ENCODE assay signal across 9 mouse cellular contexts in the genomic region with DNA sequence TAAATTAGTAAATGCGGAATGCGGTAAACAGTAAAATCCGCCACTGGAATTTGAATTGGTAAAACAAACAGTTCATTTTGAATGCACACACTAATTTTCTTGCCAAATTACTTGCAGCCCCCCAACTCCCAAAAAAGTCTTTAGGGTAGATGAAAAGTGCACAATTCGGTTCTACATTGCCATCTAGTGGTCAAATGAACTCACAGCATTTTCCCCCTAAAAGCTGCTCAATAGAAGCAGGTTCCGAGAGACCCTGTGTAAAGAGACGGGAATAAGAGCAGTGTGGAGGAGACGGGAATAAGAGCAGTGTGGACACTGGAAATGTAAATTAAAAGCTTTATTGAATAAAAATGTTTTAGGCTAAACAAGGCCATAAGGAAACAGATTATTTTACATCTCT. TPM values are rescaled to one million over a fixed set of nuclear protein-coding genes. Genes with fewer than 3 reads are reported as not detected.
A peak's percentile ranks its signal among the peaks of the same experiment; 100 is the strongest.
DNase-seq lines count a peak whose midpoint lies in the region; ATAC-seq and TF ChIP-seq lines count a peak whose summit lies in the region.
"Had no signal": no experiment of that assay in that cellular context is flagged by ENCODE, and none has a peak within 500 bp of the region (broad histone marks: within the 10 kb centered on the region; RNA-seq: fewer than 3 reads in every experiment).

No protein-coding gene starts in this region.

- no peak overlapping the region for H3K27ac ChIP-seq in lung, embryonic 14.5 days (ENCODE audit: low read depth)
- no peak overlapping the region for H3K27ac ChIP-seq in liver, embryonic 12.5 days
- H3K27ac ChIP-seq: lung, embryonic 15.5 days had no signal

- no peak for ATAC-seq in lung, embryonic 14.5 days (ENCODE audit: insufficient read depth)
- ATAC-seq in liver, embryonic 12.5 days: no peak

- H3K4me3 ChIP-seq in lung, embryonic 14.5 days (ENCODE audit: low read depth, low read length): no peak overlapping the region
- H3K4me3 ChIP-seq in lung, adult 2 months (replicated peaks; ENCODE audit: extremely low read depth, low read depth, low read length): no peak overlapping the region
- no peak overlapping the region for H3K4me3 ChIP-seq in liver, embryonic 12.5 days
- H3K4me3 ChIP-seq: lung, embryonic 15.5 days had no signal

- no peak for TF ChIP-seq POLR2A in lung, adult 2 months (IDR thresholded peaks at IDR 0.05; ENCODE audit: borderline replicate concordance, extremely low read depth, low read depth, low read length)

- DNase-seq in gastrocnemius, adult 18-20 months (ENCODE audit: low spot score): peak; percentile 39
- DNase-seq in gastrocnemius, postnatal 25 days: no peak
- DNase-seq in lung, embryonic 14.5 days: peak; percentile 89
- no peak for DNase-seq in lung, adult 2 months
- peak; percentile 20 for DNase-seq in c-Kit-negative CD71-positive TER-119-positive erythroid progenitor cells, embryonic 14.5 days (ENCODE audit: low read depth, low spot score)
- peak; percentile 61 for DNase-seq in lung, postnatal 36 days
- DNase-seq in gastrocnemius, postnatal 36 days: no peak

- H3K36me3 ChIP-seq in lung, embryonic 14.5 days (ENCODE audit: insufficient read depth): peaks cover 32% of the 10 kb centered on the region
- H3K36me3 ChIP-seq in liver, embryonic 12.5 days: peaks cover 16% of the 10 kb centered on the region; the same call in 1 of the 2 replicates

- H3K27me3 ChIP-seq in lung, embryonic 14.5 days (ENCODE audit: insufficient read depth, low read length): no peaks in the 10 kb centered on the region
- H3K27me3 ChIP-seq in liver, embryonic 12.5 days (replicated peaks): no peaks in the 10 kb centered on the region
- H3K27me3 ChIP-seq: lung, embryonic 15.5 days had no signal

- intact Hi-C loops in gastrocnemius, postnatal 36 days (cut with DNase I): loop anchor here (1.0 to 10.0 kb wide), 2 partner anchors 63 to 183 kb away; a partner anchor contains a TSS

- peak; percentile 81 for TF ChIP-seq CTCF in lung, embryonic 14.5 days (IDR thresholded peaks at IDR 0.05; ENCODE audit: low read depth)
- TF ChIP-seq CTCF in lung, adult 2 months (IDR thresholded peaks at IDR 0.05; ENCODE audit: insufficient read depth, low read length): no peak

- H3K4me2 ChIP-seq in lung, embryonic 14.5 days: no peak overlapping the region
- H3K4me2 ChIP-seq in liver, embryonic 12.5 days: no peak overlapping the region
- H3K4me2 ChIP-seq: lung, embryonic 15.5 days had no signal

- H3K4me1 ChIP-seq in lung, embryonic 14.5 days (ENCODE audit: insufficient read depth): no peaks in the 10 kb centered on the region
- H3K4me1 ChIP-seq in lung, adult 2 months (ENCODE audit: control insufficient read depth, insufficient read depth, low read length): no peaks in the 10 kb centered on the region
- no peaks in the 10 kb centered on the region for H3K4me1 ChIP-seq in liver, embryonic 12.5 days
- H3K4me1 ChIP-seq: lung, embryonic 15.5 days had no signal

- H3K9ac ChIP-seq in lung, embryonic 14.5 days: no peak overlapping the region
- no peak overlapping the region for H3K9ac ChIP-seq in liver, embryonic 12.5 days
- H3K9ac ChIP-seq: lung, embryonic 15.5 days had no signal

- WGBS in lung, embryonic 14.5 days: 25% methylated on average over 7 of the region's 7 CpGs
- WGBS in lung, adult 2 months: 38% methylated on average over 7 of the region's 7 CpGs
- 32% methylated on average over 7 of the region's 7 CpGs for WGBS in liver, embryonic 12.5 days (ENCODE audit: insufficient replicate concordance)

- no peaks in the 10 kb centered on the region for H3K9me3 ChIP-seq in lung, embryonic 14.5 days (ENCODE audit: low read depth, low read length)
- H3K9me3 ChIP-seq in liver, embryonic 12.5 days (replicated peaks): no peaks in the 10 kb centered on the region
- H3K9me3 ChIP-seq: lung, embryonic 15.5 days had no signal

RNA-seq across cellular contexts. Expression of a gene that starts 5.5 kb away (rescaled TPM):
- total RNA-seq in gastrocnemius, adult 18-20 months (2021): 1 to 10 TPM; 2.9 to 6.2 TPM
- total RNA-seq in gastrocnemius, postnatal 25 days (2021): 1 to 10 TPM; 4.0 to 6.1 TPM
- 76.6 and 78.8 TPM in 2 replicates for polyA plus RNA-seq in lung, embryonic 14.5 days (2014; fragmentation: Nextera tagmentation; extraction: Ambion mirVana)
- 37.2 and 53.4 TPM in 2 replicates for polyA plus RNA-seq in lung, adult 2 months (2012; rRNA removed)
- total RNA-seq in gastrocnemius, postnatal 36 days (2021): 1 to 10 TPM; 4.9 to 5.9 TPM
- polyA plus RNA-seq in liver, embryonic 12.5 days (2016; fragmentation: Nextera tagmentation; extraction: Ambion mirVana): 17.8 and 19.1 TPM in 2 replicates

RNA-seq across cellular contexts. Expression of a gene that starts 52.7 kb away (rescaled TPM):
- total RNA-seq in gastrocnemius, adult 18-20 months (2021): 100 to 1,000 TPM; 139 to 156 TPM
- total RNA-seq in gastrocnemius, postnatal 25 days (2021): 100 to 1,000 TPM; 171 to 172 TPM
- polyA plus RNA-seq in lung, embryonic 14.5 days (2014; fragmentation: Nextera tagmentation; extraction: Ambion mirVana): 135 and 145 TPM in 2 replicates
- polyA plus RNA-seq in lung, adult 2 months (2012; rRNA removed): 168 and 205 TPM in 2 replicates
- 100 to 1,000 TPM; 151 to 159 TPM for total RNA-seq in gastrocnemius, postnatal 36 days (2021)
- 98.3 and 98.4 TPM in 2 replicates for polyA plus RNA-seq in liver, embryonic 12.5 days (2016; fragmentation: Nextera tagmentation; extraction: Ambion mirVana)

Comparison
In these comparisons a context has a peak if more than half of its experiments do, and no peak if none do; other contexts are left out.
1. DNase-seq: peak in gastrocnemius, adult 18-20 months (single experiment), lung, embryonic 14.5 days (single experiment), c-Kit-negative CD71-positive TER-119-positive erythroid progenitor cells, embryonic 14.5 days (single experiment) and lung, postnatal 36 days (single experiment); none in gastrocnemius, postnatal 25 days (single experiment), lung, adult 2 months (single experiment) and gastrocnemius, postnatal 36 days (0 of 2).